Mouse (Mus musculus) testis, adult 2 months (tissue): Measurements from ENCODE around the gene Mc3r.

Source experiments
- CTCF ChIP-seq: fragments of 200-500 bp; IDR thresholded peaks from 2 replicates; pipeline ENCODE4 v1.5.1; 2012; ENCODE audit warnings: low read depth, mild to moderate bottlenecking, inconsistent platforms, low read length, moderate library complexity; ENCODE audit not compliant: control insufficient read depth, insufficient read depth, insufficient replicate concordance
- POLR2A ChIP-seq: fragments of 200-500 bp; IDR thresholded peaks from 2 replicates; pipeline ENCODE4 v1.6.1; 2012; ENCODE audit warnings: low read depth, mild to moderate bottlenecking, inconsistent platforms, low read length, moderate library complexity; ENCODE audit not compliant: control insufficient read depth

- TF ChIP-seq CTCF (no peak), POLR2A (no peak)
Observed at GRCm38 (mm10) chr2:172256956-172257355, 8.7 kb downstream of the Mc3r start.
